ENCODE assay signal across 11 mouse cellular contexts in genomic region chr19:27032621-27033020, GRCm38 (mm10).
DNase-seq lines count a peak whose midpoint lies in the region; ATAC-seq and TF ChIP-seq lines count a peak whose summit lies in the region.
"Had no signal": no experiment of that assay in that cellular context is flagged by ENCODE, and none has a peak within 500 bp of the region (broad histone marks: within the 10 kb centered on the region; RNA-seq: fewer than 3 reads in every experiment).

No protein-coding gene starts in this region.

- 67% methylated on average over 5 of the region's 5 CpGs for WGBS in hindbrain, postnatal 0 days
- 78% methylated on average over 5 of the region's 5 CpGs for WGBS in hindbrain, embryonic 14.5 days
- 59% methylated on average over 5 of the region's 5 CpGs for WGBS in kidney, embryonic 15.5 days

- no peaks in the 10 kb centered on the region for H3K9me3 ChIP-seq in hindbrain, postnatal 0 days (ENCODE audit: low read length)
- H3K9me3 ChIP-seq in hindbrain, embryonic 14.5 days (ENCODE audit: control insufficient read depth, low read length), result no peaks in the 10 kb centered on the region
- no peaks in the 10 kb centered on the region for H3K9me3 ChIP-seq in kidney, embryonic 15.5 days (replicated peaks)
- H3K9me3 ChIP-seq: embryonic facial prominence, embryonic 13.5 days; hindbrain, embryonic 15.5 days; limb, embryonic 13.5 days; neural tube, embryonic 15.5 days had no signal

- H3K9ac ChIP-seq in hindbrain, postnatal 0 days (replicated peaks; ENCODE audit: low read length), result no peak overlapping the region
- H3K9ac ChIP-seq in hindbrain, embryonic 14.5 days, result no peak overlapping the region
- no peak overlapping the region for H3K9ac ChIP-seq in kidney, embryonic 15.5 days
- H3K9ac ChIP-seq: embryonic facial prominence, embryonic 13.5 days; hindbrain, embryonic 15.5 days; limb, embryonic 13.5 days; neural tube, embryonic 15.5 days had no signal

- H3K27me3 ChIP-seq in hindbrain, postnatal 0 days (ENCODE audit: insufficient read depth, low read length), result no peaks in the 10 kb centered on the region
- no peaks in the 10 kb centered on the region for H3K27me3 ChIP-seq in hindbrain, embryonic 14.5 days (ENCODE audit: control insufficient read depth, insufficient read depth, low read length)
- no peaks in the 10 kb centered on the region for H3K27me3 ChIP-seq in kidney, embryonic 15.5 days
- H3K27me3 ChIP-seq: embryonic facial prominence, embryonic 13.5 days; hindbrain, embryonic 15.5 days; limb, embryonic 13.5 days; neural tube, embryonic 15.5 days had no signal

- ATAC-seq in hindbrain, postnatal 0 days, result no peak
- ATAC-seq in hindbrain, embryonic 14.5 days (ENCODE audit: low FRiP score), result no peak
- peak; percentile 54 for ATAC-seq in kidney, embryonic 15.5 days (replicated peaks; ENCODE audit: low FRiP score)

- TF ChIP-seq POLR2A in cortical plate, adult 2 months (IDR thresholded peaks at IDR 0.05; ENCODE audit: extremely low read depth, insufficient read depth, low read length), result no peak

- DNase-seq in hindbrain, postnatal 0 days (ENCODE audit: low spot score), result peak; percentile 34
- DNase-seq in hindbrain, embryonic 14.5 days (ENCODE audit: low spot score), result no peak
- peak; percentile 73 for DNase-seq in lung, postnatal 36 days
- DNase-seq in MN1 (ENCODE audit: low spot score), result no peak
- DNase-seq in left cerebral cortex, adult 11 months (ENCODE audit: low spot score), result no peak

- no peak overlapping the region for H3K4me2 ChIP-seq in hindbrain, postnatal 0 days (ENCODE audit: low read depth, low read length)
- no peak overlapping the region for H3K4me2 ChIP-seq in hindbrain, embryonic 14.5 days (replicated peaks)
- no peak overlapping the region for H3K4me2 ChIP-seq in kidney, embryonic 15.5 days
- H3K4me2 ChIP-seq: embryonic facial prominence, embryonic 13.5 days; hindbrain, embryonic 15.5 days; limb, embryonic 13.5 days; neural tube, embryonic 15.5 days had no signal

- H3K4me1 ChIP-seq in hindbrain, postnatal 0 days (ENCODE audit: insufficient read depth, low read length), result no peaks in the 10 kb centered on the region
- H3K4me1 ChIP-seq in hindbrain, embryonic 14.5 days (replicated peaks; ENCODE audit: control insufficient read depth, insufficient read depth, low read length), result peaks cover 11% of the 10 kb centered on the region
- H3K4me1 ChIP-seq in cortical plate, adult 2 months (ENCODE audit: control insufficient read depth, insufficient read depth, low read length), result no peaks in the 10 kb centered on the region
- H3K4me1 ChIP-seq in kidney, embryonic 15.5 days, result peaks cover 14% of the 10 kb centered on the region
- H3K4me1 ChIP-seq: embryonic facial prominence, embryonic 13.5 days; limb, embryonic 13.5 days had no signal

- H3K27ac ChIP-seq in hindbrain, postnatal 0 days, result no peak overlapping the region
- H3K27ac ChIP-seq in hindbrain, embryonic 14.5 days, result no peak overlapping the region
- H3K27ac ChIP-seq in cortical plate, adult 2 months (ENCODE audit: insufficient read depth, low read length), result no peak overlapping the region
- H3K27ac ChIP-seq in kidney, embryonic 15.5 days, result no peak overlapping the region
- H3K27ac ChIP-seq: embryonic facial prominence, embryonic 13.5 days; hindbrain, embryonic 15.5 days; limb, embryonic 13.5 days; neural tube, embryonic 15.5 days had no signal

- no peak overlapping the region for H3K4me3 ChIP-seq in hindbrain, postnatal 0 days (ENCODE audit: low read length)
- no peak overlapping the region for H3K4me3 ChIP-seq in hindbrain, embryonic 14.5 days (replicated peaks; ENCODE audit: low read length)
- H3K4me3 ChIP-seq in cortical plate, adult 2 months (ENCODE audit: insufficient read depth, low read length), result no peak overlapping the region
- no peak overlapping the region for H3K4me3 ChIP-seq in kidney, embryonic 15.5 days (replicated peaks)
- H3K4me3 ChIP-seq: embryonic facial prominence, embryonic 13.5 days; hindbrain, embryonic 15.5 days; limb, embryonic 13.5 days; neural tube, embryonic 15.5 days had no signal

- peak; percentile 42 for TF ChIP-seq CTCF in hindbrain, postnatal 0 days (IDR thresholded peaks at IDR 0.05; ENCODE audit: low read depth)
- peak; percentile 29; the same call in 1 of the 2 replicates for TF ChIP-seq CTCF in cortical plate, adult 2 months (IDR thresholded peaks at IDR 0.05; ENCODE audit: extremely low read depth, insufficient read depth, low read length)

- H3K36me3 ChIP-seq in hindbrain, postnatal 0 days (ENCODE audit: insufficient read depth, low read length), result no peaks in the 10 kb centered on the region
- H3K36me3 ChIP-seq in hindbrain, embryonic 14.5 days (replicated peaks; ENCODE audit: control insufficient read depth, insufficient read depth), result no peaks in the 10 kb centered on the region
- no peaks in the 10 kb centered on the region for H3K36me3 ChIP-seq in kidney, embryonic 15.5 days
- H3K36me3 ChIP-seq: embryonic facial prominence, embryonic 13.5 days; hindbrain, embryonic 15.5 days; limb, embryonic 13.5 days; neural tube, embryonic 15.5 days had no signal

Comparison
In these comparisons a context has a peak if more than half of its experiments do, and no peak if none do; other contexts are left out.
1. DNase-seq: peak in hindbrain, postnatal 0 days (single experiment) and lung, postnatal 36 days (single experiment); none in hindbrain, embryonic 14.5 days (single experiment), MN1 (single experiment) and left cerebral cortex, adult 11 months (single experiment).